Mouse (Mus musculus) thymus, adult 2 months (tissue): ENCODE measurements around the gene Pwwp2b. TPM values are rescaled to one million over a fixed set of nuclear protein-coding genes. Genes with fewer than 3 reads are reported as not detected.
A peak's percentile ranks its signal among the peaks of the same experiment; 100 is the strongest.

ENCODE experiments used
- DNase-seq: peaks from one replicate; pipeline ENCODE4 v3.0.0; 2021
- H3K27ac ChIP-seq: fragments of 200-500 bp; 2 replicates; pipeline ENCODE4 v1.5.1; 2012; ENCODE audit warnings: low read length, control low read depth; ENCODE audit not compliant: control insufficient read depth, insufficient read depth
- H3K27me3 ChIP-seq: fragments of 200-500 bp; 2 replicates; pipeline ENCODE4 v1.6.1; 2012; ENCODE audit warnings: mild to moderate bottlenecking, low read length, moderate library complexity, mixed read lengths; ENCODE audit not compliant: control insufficient read depth, insufficient read depth
- H3K36me3 ChIP-seq: fragments of 200-500 bp; 2 replicates; pipeline ENCODE4 v1.6.1; 2012; ENCODE audit warnings: mild to moderate bottlenecking, low read length, moderate library complexity; ENCODE audit not compliant: control insufficient read depth, insufficient read depth
- H3K4me1 ChIP-seq: fragments of 200-500 bp; replicated peaks from 2 replicates; pipeline ENCODE4 v1.6.1; 2012; ENCODE audit warnings: low read length; ENCODE audit not compliant: control insufficient read depth, insufficient read depth
- H3K4me3 ChIP-seq: fragments of 200-500 bp; 2 replicates; pipeline ENCODE4 v1.5.1; 2012; ENCODE audit warnings: mild to moderate bottlenecking, low read length, control low read depth, moderate library complexity; ENCODE audit not compliant: control insufficient read depth, insufficient read depth
- CTCF ChIP-seq: fragments of 200-500 bp; IDR thresholded peaks from 2 replicates; pipeline ENCODE4 v1.5.1; 2012; ENCODE audit warnings: mild to moderate bottlenecking, control low read depth, low read length, moderate library complexity, borderline replicate concordance; ENCODE audit not compliant: control insufficient read depth, poor library complexity, insufficient read depth; ENCODE audit errors: extremely low read depth
- POLR2A ChIP-seq: fragments of 200-500 bp; IDR thresholded peaks from 2 replicates; pipeline ENCODE4 v1.6.1; 2012; ENCODE audit warnings: mild to moderate bottlenecking, low read length, control low read depth, moderate library complexity; ENCODE audit not compliant: control insufficient read depth, poor library complexity, insufficient read depth; ENCODE audit errors: extremely low read depth
- WGBS: fragments of 180-500 bp; shearing (Covaris S2); methylation state at CpG from one replicate; pipeline ENCODE4 v1.1.7; 2018; 5-methylcytosine and 5-hydroxymethylcytosine counted together
- polyA plus RNA-seq: library from polyadenylated mRNA; depleted of rRNA; stranded (reverse); fragments of >200 nt; gene quantifications from 2 replicates; pipeline ENCODE4 v1.2.3, GENCODE M21; 2012; rRNA removed

Gene Pwwp2b
- 6.3 and 7.4 TPM in 2 replicates for polyA plus RNA-seq

DNA sequence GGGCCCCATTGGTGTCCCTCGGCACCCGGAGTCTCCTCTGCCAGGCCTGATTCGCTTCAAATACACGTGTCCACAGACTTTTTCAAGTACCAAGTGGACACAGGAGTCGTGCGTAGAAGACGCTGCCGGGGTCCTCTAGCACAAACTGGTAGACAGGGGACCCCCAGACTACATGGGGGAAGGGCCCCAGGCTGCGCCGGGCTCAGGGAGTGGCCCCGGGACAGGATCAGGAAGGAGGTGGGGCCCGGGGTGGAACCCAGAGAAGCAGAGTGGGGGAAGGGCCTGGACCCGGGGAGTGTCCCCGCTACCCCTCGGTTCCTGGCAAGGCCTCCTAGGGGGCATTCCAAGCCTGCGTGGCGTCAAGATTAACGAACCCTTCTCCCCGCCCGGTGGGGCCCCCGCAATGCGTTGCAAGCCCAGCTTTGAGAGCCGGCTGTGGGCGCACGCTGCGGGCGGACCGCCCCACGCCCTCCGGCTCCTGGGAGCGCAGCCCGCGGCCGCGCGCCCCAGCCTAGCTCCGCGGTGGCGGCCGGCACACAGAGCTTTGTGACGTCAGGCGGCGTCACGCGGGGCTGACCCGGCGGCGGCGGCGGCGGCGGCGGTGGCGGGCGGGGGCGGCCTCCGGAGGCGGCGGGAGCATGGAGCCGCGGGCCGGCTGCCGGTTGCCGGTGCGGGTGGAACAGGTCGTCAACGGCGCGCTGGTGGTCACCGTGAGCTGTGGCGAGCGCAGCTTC lies at the start of gene Pwwp2b:
Pwwp2b (plus strand) TSS at position 602 of the 734 bp plus-strand sequence.
- H3K27ac ChIP-seq: peak within 1 kb of the TSS; percentile 7; the same call in 1 of the 2 replicates
- peak; percentile 76 for DNase-seq
- H3K4me3 ChIP-seq: peak within 1 kb of the TSS; percentile 68
- WGBS: 2% methylated on average over 72 of the region's 72 CpGs
- 0 out of 2 replicates have a peak, but pooled peaks have one; percentile 14 for TF ChIP-seq CTCF
- TF ChIP-seq POLR2A: peak; percentile 45; the same call in 1 of the 2 replicates
- no peaks in the 10 kb centered on the region for H3K36me3 ChIP-seq
- H3K27me3 ChIP-seq: no peaks in the 10 kb centered on the region
- peaks cover 16% of the 10 kb centered on the region for H3K4me1 ChIP-seq

DNA sequence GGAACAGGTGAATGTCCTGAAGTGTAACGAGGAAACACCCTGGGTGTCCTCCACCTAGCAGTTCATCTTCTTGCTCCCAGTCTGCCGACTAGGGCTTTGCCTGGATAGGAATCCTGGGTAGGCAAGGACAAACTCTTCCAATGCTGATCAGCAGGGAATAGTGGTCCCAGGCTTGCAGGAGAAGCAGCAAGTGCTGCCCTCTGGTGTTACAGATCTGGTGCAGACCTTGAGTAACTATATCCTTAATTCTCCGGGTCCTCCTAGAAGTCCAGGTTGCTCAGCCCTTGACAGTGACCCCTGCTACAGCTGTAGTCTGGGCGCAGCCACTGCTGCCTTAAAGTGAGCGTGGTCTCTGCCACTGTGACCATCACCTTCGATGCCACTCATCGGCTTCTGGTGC lies 48.2 kb upstream of the Pwwp2b start:
- H3K27ac ChIP-seq: no peak overlapping the region
- WGBS: 43% methylated on average over 7 of the region's 7 CpGs

DNA sequence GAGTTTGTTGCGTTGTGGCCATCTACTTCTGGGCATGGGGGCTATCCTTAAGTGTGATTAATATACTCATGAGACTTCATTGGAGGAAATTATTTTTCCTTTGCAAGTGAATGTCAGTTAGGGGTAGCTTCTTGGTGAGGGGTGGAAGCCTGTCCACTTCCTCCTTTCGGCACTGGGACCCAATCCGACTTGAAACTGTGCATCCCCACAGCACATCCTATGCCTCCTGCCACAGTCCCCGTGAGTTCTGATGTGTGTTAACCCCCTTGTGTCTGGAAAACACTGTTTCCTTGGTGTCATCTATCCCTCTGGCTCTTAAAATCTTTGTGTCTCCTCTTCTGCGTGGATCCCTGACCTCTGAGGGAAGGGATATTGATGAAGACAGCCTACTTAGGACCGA lies 47.1 kb upstream of the Pwwp2b start:
- H3K36me3 ChIP-seq: no peaks in the 10 kb centered on the region
- DNase-seq: no peak
- no peak overlapping the region for H3K27ac ChIP-seq
- H3K4me1 ChIP-seq: no peaks in the 10 kb centered on the region
- H3K4me3 ChIP-seq: no peak overlapping the region
- WGBS: 31% methylated on average over 6 of the region's 6 CpGs
- no peaks in the 10 kb centered on the region for H3K27me3 ChIP-seq
- TF ChIP-seq POLR2A: no peak
- no peak for TF ChIP-seq CTCF

More for the DNA sequence above, 48.2 kb upstream of the Pwwp2b start:
- Histone ChIP-seq H3K4me1 (no peaks in the 10 kb centered on the region), H3K27me3 (no peaks in the 10 kb centered on the region), H3K4me3 (no peak overlapping the region), H3K36me3 (no peaks in the 10 kb centered on the region)
- no peak for TF ChIP-seq POLR2A
- TF ChIP-seq CTCF: no peak
- no peak for DNase-seq

DNA sequence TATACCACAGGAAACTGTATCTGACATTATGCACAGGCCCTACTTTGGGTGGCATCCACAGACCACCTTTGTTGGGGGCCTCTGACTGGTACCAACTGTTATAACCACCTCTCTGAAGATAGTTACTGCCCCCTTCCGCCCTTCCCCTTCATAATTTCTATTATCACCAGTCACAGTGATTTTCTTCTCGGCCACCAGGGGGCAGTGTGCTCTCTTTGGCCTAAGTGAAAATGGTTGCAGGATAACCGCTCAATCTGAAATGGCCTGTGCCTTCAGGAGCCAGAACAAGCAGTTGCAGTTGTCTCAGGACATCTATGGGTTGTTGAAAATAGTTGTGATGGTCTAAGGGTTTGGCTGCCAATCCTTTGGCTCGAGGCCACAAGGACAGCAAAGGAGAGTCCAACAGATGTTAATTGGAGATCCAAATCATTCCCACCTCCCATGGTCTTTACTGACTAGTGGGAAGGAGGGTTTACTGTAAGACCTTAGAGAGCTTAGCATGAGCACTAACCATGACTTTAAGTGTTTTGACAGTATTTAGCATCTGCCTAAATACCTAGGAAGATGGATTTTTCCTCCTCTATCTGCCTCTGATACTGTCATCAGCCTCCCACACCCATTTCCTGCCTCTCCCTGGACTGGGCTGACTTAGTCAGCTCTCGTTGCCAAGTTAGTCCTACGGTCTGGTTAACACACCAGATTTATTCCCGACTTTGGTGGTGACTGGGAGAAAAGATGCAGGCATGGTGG lies 40.1 kb upstream of the Pwwp2b start:
- no peak overlapping the region for H3K4me3 ChIP-seq
- peak; percentile 58 for DNase-seq
- no peaks in the 10 kb centered on the region for H3K36me3 ChIP-seq
- WGBS: 20% methylated on average over 7 of the region's 7 CpGs
- H3K27ac ChIP-seq: no peak overlapping the region
- H3K27me3 ChIP-seq: no peaks in the 10 kb centered on the region
- no peak for TF ChIP-seq POLR2A
- TF ChIP-seq CTCF: no peak
- no peaks in the 10 kb centered on the region for H3K4me1 ChIP-seq

- Histone ChIP-seq H3K27me3 (no peaks in the 10 kb centered on the region), H3K36me3 (no peaks in the 10 kb centered on the region), H3K27ac (no peak overlapping the region), H3K4me3 (no peak overlapping the region), H3K4me1 (peaks cover 5% of the 10 kb centered on the region)
- DNase-seq: no peak
- TF ChIP-seq CTCF: no peak
- no peak for TF ChIP-seq POLR2A
- WGBS: 95% methylated on average over 4 of the region's 4 CpGs
Observed at GRCm38 (mm10) chr7:139208773-139209095, 39.5 kb upstream of the Pwwp2b start.

GRCm38 (mm10) chr7:139211761-139212160 lies 36.5 kb upstream of the Pwwp2b start:
- H3K4me3 ChIP-seq: no peak overlapping the region
- peaks cover 5% of the 10 kb centered on the region for H3K4me1 ChIP-seq
- WGBS: 98% methylated on average over 6 of the region's 6 CpGs
- no peak for TF ChIP-seq POLR2A
- no peak for TF ChIP-seq CTCF
- H3K36me3 ChIP-seq: no peaks in the 10 kb centered on the region
- H3K27ac ChIP-seq: no peak overlapping the region
- no peaks in the 10 kb centered on the region for H3K27me3 ChIP-seq
- peak; percentile 1 for DNase-seq
